Mouse (Mus musculus) CH12.LX (cell line): ENCODE measurements around the gene Faap24.

Experiments
- CTCF ChIP-seq, 2 experiments: IDR thresholded peaks in 1 of 2; conservative IDR thresholded peaks in 1 of 2; 2 replicates each; pipeline ENCODE4 v1.5.1; 2011 to 2012; ENCODE audit warnings: low read depth in 2 of 2, low read length in 2 of 2, improper control_type of control experiment in 1 of 2, inconsistent platforms in 1 of 2, mild to moderate bottlenecking in 1 of 2, moderate library complexity in 1 of 2
- EP300 ChIP-seq: IDR thresholded peaks from 2 replicates; pipeline ENCODE4 v1.6.1; 2011; ENCODE audit warnings: low read length, improper control_type of control experiment
- MAFK ChIP-seq: IDR thresholded peaks from 2 replicates; pipeline ENCODE4 v1.6.1; 2011; ENCODE audit warnings: low read length, improper control_type of control experiment; ENCODE audit not compliant: insufficient replicate concordance
- MAX ChIP-seq: IDR thresholded peaks from 2 replicates; pipeline ENCODE4 v1.6.1; 2011; ENCODE audit warnings: low read length, improper control_type of control experiment
- MAZ ChIP-seq: IDR thresholded peaks from 2 replicates; pipeline ENCODE4 v1.6.1; 2012; ENCODE audit warnings: low read depth, mild to moderate bottlenecking, inconsistent platforms, low read length, improper control_type of control experiment, moderate library complexity
- NRF1 ChIP-seq: IDR thresholded peaks from 2 replicates; pipeline ENCODE4 v1.6.1; 2014; ENCODE audit warnings: low read depth, mild to moderate bottlenecking, inconsistent platforms, low read length, improper control_type of control experiment, moderate library complexity
- PAX5 ChIP-seq: IDR thresholded peaks from 2 replicates; pipeline ENCODE4 v1.6.1; 2012; ENCODE audit warnings: low read length, inconsistent platforms, mixed read lengths
- UBTF ChIP-seq: IDR thresholded peaks from 2 replicates; pipeline ENCODE4 v1.6.1; 2012; ENCODE audit warnings: low read depth, mild to moderate bottlenecking, inconsistent platforms, low read length, improper control_type of control experiment, moderate library complexity
- ZC3H11A ChIP-seq: IDR thresholded peaks from 2 replicates; pipeline ENCODE4 v1.6.1; 2012; ENCODE audit warnings: low read depth, mild to moderate bottlenecking, inconsistent platforms, low read length, improper control_type of control experiment
- ZKSCAN1 ChIP-seq: IDR thresholded peaks from 2 replicates; pipeline ENCODE4 v1.6.1; 2012; ENCODE audit warnings: low read depth, inconsistent platforms, low read length, improper control_type of control experiment, borderline replicate concordance

DNA sequence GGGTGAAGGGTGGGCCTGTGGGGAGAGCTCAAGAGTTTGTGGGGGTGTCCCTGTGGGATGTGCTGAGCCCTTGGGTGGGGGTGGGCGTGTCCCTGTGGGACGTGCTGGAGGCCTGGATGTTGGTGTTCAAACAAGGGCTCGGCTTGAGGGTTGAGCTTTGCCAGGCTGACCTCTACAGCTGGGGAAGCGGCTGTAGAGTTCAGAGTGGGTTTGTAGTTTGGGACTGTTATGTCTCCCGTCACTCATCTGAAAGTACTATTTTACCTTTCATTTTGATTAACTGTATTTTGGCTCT lies 20.0 kb upstream of the Faap24 start:
- TF ChIP-seq CTCF (conservative IDR thresholded peaks at IDR 0.05 in 1 of 2, IDR thresholded peaks at IDR 0.05 in 1 of 2; ENCODE audit: low read depth in 2 of 2, low read length in 2 of 2) (no peak), MAX (no peak), ZC3H11A (no peak), PAX5 (no peak), UBTF (no peak), MAZ (no peak), EP300 (no peak), ZKSCAN1 (no peak), MAFK (no peak), NRF1 (no peak)
